Mouse (Mus musculus) G1E-ER4 (cell line): ENCODE data around the gene Scaf8. TPM values are rescaled to one million over a fixed set of nuclear protein-coding genes. Genes with fewer than 3 reads are reported as not detected.

ENCODE experiments used
- GATA1 ChIP-seq: IDR thresholded peaks from one replicate; pipeline ENCODE4 v1.8.0; 2012; ENCODE audit warnings: low read length, inconsistent platforms
- polyA plus RNA-seq: library from polyadenylated mRNA; stranded (reverse); fragments of >175 nt; gene quantifications from 2 replicates; pipeline ENCODE4 v1.2.3, GENCODE M21; 2012

Scaf8 gene
- polyA plus RNA-seq, 1 experiment, result 60.3 TPM

DNA sequence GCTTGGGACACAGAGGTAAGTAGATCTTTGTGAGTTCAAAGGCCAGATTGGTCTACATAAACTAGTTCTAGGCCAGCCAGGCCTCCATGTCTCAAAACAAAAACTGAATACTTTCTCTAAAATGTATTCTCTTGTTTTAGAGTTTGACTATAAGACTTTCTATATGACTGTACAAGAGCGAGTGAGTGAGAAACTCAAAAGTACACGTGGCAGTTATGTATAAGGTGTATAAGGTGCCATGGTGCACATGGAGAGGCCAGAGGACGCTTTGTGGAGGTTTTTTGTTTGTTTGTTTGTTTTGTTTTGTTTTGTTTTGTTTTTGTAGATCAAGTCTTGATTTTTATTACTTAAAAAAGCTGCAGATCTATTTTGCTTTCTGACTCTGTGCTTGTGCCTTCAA, 15.0 kb downstream of the Scaf8 start:
- TF ChIP-seq GATA1, result no peak

DNA sequence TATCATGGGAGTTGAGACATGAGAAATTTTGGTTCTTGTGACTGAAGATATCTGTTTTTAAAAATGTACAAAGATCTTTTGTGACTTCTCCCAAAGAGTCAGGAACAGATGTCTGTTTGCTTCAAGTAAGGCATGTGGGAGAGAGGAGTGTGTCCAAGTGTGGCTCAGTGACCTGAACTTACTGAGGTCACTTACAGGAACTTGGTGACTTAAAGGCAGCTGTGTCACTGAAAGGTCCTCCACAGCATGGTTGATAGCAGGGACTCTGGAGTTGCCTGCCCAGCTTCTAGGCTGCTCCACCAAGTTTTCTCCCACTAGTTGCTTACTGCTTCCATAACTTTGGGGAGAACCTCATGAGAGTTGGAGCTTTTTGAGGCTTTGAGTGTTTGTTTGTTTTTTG, 20.6 kb downstream of the Scaf8 start:
- no peak for TF ChIP-seq GATA1

DNA sequence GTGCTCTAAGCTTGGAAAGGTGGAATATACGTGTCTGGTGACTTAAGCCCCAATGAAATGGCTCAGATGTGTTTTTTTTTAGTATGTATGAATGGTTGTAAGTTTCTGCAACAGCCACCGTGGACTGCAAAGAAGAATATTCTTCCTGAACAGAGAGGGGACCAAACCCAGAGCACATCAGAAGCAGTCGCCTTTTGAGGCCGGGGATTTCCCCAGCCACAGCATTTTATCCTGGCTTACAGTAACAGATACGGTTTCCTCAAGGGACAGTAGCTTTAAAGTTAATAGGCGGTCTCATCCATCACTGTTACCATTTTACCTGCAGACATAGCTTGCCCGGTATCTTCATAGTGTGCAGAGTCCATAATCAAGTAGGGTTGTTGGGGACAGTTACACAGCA, 21.4 kb downstream of the Scaf8 start:
- TF ChIP-seq GATA1, result no peak

DNA sequence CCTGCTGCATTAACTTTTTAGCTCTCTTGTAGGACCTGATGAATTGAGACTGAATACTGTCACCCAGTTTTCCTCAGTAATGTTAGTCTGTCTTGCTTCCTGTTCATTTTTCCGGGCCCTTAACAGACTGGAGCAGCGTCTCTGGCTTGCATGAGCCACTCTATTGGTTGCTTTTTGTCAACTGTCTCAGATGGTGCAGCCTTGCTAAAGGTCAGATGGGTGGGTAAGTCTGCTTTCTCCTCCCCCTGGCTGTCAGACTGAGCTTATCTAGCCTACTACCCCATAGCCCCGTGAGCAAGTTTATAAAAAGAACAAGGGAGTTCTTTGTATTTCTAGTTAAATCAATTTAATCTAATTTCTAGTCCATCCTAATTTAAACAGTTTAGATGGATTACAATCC, 23.6 kb downstream of the Scaf8 start:
- no peak for TF ChIP-seq GATA1

DNA sequence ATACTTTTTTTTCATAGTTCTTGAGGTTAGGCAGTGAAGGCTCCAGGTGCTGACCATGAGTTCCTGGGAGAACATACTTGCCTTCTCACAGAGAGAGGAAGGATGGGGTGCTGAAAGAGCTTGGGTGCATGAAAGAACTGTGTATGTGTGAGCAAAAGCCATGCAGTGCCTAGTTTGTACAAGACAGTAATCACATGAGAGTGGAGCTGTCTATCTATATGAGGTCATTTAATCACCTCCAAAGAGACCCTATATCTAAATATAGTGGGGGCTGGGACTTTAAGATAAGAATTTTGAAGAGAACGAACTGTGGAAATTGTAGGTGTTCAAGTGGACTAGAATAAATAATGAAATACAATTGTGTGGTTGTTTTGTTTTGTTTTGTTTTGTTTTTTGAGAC, 25.3 kb downstream of the Scaf8 start:
- TF ChIP-seq GATA1, result no peak

DNA sequence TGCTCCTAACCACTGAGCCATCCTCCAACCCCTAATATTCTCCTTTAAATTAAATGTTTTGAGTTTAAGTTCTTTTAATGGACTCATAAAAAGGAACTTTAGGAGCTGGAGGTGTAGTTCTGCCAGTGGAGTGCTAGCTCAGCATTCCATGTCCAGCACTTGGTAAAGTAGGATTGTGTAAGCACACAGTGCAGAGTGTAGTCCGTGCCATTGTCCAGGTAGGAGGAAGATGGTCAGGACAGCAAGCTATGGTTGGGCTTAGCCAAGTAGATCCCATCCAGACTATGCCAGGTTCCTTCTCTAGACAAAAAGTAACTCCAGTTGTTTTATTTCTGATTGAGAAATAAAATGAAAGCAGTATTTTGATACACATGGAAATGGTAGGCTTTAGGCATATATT, 34.1 kb downstream of the Scaf8 start:
- TF ChIP-seq GATA1, result no peak

DNA sequence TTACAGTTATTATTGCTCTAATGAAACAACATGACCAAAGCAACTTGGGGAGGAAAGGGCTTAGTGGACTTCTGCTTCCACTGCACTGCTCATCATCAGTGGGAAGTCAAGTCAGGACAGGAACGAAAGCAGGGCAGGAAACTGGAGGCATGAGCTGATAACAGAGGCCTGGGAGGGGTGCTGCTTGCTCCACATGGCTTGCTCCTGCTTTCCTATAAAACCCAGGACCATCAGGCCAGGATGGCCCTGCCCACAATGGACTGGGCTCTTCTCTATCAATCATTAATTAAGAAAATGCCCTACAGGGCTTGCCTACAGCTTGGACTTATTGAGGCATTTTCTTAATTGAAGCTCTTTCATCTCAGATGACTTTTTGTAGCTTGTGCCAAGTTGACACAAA, 34.8 kb downstream of the Scaf8 start:
- no peak for TF ChIP-seq GATA1

DNA sequence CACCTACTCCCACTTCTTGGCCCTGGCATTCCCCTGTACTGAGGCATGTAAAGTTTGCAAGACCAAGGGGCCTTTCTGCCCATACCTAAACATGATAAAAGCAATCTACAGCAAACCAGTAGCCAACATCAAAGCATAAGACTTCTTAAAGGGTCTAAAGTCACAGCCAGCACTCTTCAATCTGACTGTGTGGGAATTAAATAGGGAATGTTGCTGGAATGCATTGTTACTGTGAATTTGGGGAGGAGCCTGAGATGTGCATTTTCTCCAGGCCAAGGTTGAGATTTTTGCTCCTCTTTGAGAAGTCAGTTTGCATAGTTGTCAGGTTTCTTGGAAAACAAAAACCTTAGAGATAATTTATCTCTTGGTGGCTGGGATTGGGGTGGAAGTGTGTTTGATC, 36.4 kb downstream of the Scaf8 start:
- TF ChIP-seq GATA1, result no peak

DNA sequence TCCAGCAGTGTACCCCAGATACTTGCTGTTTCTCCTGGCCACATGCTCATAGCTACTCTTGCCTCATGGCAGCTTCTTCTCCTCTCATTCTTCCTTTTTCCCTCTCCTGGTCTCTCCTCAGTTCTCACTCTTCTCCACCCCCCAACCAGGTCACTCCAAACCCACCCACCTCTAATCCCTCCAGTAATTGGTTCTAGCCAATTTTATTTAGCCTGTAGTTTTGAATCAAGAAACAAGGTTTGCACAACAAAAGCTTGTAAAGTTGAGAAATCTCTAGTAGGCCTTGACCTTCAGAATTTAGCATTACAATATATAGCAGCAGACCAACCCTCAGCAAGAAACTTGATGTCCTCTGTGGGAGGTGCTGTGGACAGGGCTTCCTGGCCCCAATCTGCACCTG, 42.2 kb downstream of the Scaf8 start:
- no peak for TF ChIP-seq GATA1

DNA sequence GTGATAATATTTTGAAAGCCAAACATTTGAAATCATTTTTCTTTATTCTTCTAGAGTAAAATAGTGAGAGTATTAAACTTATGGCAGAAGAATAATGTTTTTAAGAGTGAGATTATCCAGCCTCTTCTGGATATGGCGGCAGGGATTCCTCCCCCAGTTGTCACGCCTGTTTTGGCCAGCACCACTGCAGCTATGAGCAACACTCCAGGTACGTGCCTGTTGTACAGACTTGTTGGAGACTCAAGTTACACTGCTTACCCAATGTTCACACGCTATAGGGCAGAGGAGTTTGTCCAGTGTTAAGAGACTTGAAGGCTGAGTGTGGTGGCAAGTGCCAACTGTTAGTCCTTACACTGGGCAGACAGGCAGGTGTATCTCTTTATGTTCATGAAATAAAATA, 48.1 kb downstream of the Scaf8 start:
- no peak for TF ChIP-seq GATA1

DNA sequence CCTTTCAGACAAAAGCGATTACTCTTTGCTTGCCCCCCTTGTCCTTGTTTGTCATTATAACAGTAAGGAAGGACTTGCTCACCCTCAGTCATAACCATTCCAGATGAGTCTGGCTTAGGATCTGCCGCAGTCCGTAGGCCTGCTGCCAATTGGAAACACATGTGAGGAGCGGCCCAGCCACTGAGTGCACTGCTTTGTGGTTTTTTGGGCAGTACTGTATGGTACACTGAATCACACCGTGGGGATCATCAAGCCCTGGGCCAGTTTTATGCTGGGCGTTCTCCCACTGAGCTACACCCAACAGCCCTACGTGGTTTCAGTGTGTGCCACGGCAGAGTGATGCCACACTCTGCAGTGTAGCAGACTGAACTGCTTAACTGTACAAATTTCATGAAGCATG, 85.6 kb downstream of the Scaf8 start:
- no peak for TF ChIP-seq GATA1

DNA sequence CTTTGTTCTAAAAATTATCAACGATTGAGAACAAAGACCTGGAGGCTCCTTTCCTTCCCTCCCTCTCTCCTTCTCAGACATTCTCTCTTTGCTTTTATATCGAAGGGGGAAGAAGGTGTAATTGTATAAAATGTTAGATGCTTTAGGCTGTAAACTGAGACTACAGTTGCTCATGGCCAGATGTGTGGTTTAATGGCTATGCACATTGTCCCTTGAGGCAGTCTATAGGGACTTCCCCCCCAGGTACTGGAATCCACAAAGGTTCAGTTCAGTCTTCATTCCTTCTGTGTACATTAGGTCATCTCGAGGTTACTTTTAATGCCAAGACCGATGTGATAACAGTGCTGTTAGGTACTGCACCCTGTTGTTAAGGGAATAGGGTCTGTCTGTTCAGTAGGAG, 89.1 kb downstream of the Scaf8 start:
- TF ChIP-seq GATA1, result no peak

DNA sequence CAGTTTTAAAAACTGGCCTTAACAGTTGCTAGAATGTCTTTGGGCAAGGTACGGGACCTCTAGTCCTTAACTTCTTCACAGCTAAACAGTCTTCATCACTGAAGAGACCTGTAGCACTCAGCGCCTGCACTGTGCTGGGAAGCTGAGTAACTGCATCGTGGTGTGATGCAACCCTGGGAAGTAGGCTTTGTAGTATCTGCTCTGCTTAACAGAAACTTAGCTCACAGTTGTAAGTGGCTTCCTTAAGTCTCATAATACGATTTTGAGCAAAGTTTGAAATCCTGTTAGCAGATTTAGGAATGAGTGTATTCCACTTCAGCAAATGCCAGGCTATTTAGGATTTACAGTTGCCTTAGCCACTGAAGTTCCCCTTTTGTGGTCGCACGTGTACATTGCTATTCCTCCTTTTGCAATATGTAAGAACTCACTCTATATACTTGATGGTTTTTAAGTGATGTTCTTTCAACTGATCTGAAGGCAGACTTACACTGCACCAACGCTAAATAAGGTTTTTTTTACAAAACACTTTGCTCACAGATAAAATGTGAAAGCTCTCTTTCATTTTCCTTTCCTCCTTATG, 90.1 kb downstream of the Scaf8 start:
- TF ChIP-seq GATA1, result no peak

DNA sequence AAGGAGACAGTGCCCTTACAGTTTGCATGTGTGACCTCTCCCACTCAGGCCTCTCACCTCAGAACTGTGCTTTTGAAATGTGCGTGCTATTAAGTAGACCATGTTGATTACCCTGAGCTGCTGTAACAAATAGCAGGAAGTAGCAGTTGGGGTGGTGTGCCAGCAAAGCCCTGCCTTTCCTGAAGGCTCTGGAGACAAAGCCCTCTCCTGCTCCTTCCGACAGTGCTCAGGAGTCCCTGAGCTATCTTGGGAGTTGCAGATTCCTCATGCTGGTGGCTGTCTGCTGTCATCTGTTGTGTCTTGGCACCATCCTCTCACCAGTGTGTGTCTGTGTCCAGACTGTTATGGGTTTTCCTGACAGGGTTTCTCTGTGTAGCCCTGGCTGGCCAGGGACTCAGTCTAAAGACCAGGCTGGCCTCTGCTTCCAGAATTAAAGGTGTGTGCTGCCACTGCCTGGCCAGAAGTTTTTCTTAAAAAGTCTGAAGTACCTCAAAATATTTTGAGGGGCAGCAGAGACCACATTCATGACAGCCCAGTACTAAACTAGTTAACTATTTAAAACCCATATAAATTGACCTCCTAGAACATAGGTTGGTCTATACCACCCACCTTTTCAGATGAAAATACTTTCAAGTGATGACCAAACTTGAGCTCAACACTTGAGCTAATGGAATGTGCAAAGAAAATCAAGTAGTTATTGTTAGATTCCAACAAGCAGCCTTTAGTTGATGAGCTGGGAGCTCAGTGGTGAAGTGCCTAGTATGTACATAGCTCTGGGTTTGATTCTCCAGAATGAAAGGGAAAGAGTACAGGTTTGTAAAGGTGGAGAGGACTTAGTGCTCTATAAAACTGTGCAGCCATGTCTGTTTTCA, 92.0 kb downstream of the Scaf8 start:
- TF ChIP-seq GATA1, result no peak

DNA sequence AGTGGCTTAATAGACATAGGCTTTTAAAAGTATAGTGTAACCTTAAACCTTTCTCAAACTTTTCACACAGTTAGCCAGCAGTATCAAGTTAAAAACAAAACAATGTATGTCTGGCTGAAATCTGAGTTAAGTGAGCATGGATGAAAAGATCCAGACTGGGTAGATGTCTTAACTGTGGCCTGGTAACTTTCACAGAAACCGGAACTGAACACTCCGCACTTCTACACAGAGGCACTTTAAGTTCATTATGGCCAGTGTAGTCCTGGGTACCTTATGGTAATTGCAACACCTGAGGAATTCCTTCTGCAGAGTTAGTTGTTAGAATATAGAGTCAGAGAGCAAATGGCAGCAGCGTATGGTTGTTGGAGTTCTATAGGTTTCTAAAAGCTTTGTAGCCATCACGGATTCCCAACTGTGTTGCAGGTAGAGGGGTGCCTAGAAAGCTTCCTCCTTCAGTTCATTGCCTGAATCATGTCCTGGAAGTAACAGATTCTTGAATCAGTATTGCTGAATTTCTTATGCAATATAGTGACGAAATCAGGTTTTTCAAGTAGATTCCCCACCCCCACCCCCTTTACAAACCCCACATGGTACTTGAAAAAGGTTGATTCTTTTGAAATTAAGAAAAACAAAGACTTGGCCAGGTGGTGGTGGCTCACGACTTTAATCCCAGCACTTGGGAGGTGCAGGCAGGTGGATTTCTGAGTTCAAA, 92.9 kb downstream of the Scaf8 start:
- TF ChIP-seq GATA1, result no peak

DNA sequence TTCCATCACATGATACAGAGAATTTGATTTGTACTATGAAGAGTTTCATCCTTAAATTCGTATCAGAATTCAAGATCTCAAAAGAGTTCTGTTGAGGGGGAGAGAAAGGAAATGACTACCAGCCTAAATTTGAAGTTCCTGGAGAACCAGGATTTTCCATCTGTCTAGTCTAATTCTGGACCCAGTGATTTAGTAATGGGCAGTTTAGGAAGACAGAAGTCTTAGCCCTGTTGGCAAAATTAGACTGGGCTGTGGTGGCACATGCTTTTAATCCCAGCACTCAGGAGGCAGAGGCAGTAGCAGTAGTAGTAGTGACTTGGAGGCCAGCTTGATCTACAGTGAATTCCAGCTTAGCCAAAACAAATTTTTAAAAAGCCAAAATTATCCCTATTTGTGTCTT, 93.7 kb downstream of the Scaf8 start:
- no peak for TF ChIP-seq GATA1

DNA sequence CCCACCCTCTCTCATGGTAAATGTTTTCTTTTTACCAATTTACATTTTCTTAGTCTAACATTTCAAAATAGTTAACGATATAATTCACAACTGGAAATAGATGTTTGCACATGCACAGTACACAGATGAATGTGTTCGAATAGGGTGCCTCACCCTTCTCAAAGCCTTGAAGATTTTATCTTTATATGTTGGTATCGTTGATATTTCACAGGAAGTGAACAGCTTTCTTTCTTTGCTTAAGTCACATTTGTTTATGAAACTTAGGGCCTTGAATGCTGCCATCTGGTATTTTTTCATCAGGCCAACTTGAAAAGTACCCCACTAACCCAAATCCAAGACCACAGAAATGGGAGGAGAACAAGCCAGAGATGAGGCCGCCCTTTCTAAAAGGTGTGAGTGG, 94.8 kb downstream of the Scaf8 start:
- no peak for TF ChIP-seq GATA1

DNA sequence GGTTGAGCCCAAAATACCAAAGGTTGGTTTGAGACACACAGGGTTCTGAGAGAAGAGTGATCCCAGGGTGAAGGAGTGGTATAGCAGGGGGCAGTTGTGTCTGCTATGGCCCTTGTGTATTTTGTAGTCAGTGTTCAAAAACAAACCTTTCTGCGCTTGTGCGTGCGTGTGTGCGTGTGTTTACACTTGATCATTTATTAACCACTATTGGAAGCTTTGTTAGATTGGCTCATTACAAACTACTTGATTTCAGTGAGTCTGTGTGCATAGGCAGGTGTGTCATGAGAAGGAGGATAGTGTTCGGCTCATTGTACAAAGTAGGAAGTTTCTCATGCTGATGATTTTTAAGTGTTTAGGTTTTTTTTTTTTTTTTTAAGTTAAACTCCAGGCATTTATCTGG, 95.4 kb downstream of the Scaf8 start:
- TF ChIP-seq GATA1, result no peak
